Mouse (Mus musculus) embryo, embryonic 9.5 days (tissue): ENCODE measurements at regions not wholly inside any gene's neighbourhood (a gene's known extent, or its start where the extent isn't known, plus 50 kb on each side); places are given as distances from the start of the nearest gene placed in this dataset.

Experiments used
- DNase-seq: peaks from one replicate; pipeline ENCODE4 v3.0.0-alpha.2; 2017; ENCODE audit errors: extremely low spot score

DNA sequence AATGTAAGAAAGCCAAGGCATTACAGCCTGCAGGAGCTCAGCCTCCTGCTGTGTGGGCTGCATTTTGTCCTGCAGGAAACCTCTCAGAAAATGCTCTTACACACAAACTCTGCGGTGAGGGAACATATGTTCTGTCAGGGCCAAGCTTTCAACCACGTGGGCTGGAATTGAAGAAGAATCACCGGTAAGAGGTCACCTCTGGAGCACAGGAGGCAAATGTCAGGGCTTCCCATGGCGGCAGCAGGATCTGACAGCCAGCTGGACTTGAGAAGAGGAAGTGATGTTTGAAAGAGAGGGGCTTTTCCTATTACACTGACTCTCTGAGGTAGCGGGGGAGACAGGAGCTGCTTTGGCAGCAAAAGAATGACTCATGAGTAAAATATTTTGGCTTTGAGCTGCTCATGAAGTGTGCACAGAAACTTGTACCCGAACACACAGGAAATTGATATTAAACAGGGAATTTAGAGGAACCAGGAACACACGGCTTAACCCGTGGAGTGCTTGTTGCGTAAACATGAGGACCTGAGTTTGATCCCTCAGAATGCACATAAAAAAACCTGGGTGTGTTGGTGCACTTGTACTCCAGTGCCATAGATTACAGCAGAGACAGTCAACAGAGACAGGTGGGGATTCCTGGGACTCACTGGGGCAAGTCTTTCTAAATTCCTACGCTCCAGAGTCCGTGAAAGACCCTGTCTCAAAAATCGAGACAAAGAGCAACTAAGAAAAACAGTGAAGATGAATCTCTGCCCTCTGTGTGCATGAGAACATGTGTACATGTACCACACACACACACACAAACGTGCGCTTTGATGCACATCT lies 848.1 kb upstream of the A1bg start:
- peak; percentile 23 for DNase-seq

DNA sequence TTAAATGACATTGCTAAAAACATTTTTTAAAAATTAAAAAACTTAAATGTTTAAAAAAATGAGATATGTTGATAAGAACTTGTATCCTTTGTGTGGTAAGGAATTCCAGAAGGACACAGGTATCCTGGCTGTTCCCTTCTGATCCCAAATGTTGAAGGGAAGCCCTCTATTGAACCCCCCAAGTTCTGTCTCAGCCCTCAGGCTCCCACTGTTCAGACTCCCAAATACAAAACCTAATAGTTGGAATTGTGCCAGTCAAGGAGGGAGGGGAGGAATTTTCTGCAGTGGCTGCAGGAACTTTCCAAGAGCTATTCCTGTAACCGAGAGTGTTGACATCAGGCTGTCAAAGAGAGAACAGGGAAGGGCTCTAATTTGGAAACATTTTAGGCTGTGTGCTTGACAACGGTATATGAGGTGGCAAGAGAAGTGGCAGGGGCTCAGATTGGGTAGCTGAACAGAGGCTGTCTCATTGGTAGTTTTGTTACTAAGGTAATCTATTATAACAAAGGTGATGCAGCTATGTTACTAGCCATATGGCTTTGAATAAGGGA lies 843.8 kb upstream of the A1bg start:
- DNase-seq, result no peak

DNA sequence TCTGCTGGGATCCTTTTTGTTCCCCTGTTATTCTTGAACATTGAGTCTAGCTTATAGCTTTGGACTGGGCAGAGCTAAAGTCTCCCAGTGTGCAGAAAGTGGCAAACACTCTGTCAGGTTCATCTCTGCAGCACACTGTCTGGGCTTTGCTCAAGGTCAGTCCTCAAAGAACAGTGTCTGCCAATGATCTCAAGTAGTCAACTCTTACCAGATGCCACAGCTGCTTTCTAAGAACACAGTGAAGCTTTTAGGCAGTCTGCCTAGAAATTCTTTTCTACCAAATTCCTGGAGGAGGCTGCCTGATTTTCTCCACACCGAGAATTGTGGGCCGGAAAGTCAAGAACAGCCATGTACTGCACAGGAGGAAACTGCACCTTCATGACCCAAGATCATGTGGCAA lies 831.0 kb upstream of the A1bg start:
- DNase-seq, result no peak

DNA sequence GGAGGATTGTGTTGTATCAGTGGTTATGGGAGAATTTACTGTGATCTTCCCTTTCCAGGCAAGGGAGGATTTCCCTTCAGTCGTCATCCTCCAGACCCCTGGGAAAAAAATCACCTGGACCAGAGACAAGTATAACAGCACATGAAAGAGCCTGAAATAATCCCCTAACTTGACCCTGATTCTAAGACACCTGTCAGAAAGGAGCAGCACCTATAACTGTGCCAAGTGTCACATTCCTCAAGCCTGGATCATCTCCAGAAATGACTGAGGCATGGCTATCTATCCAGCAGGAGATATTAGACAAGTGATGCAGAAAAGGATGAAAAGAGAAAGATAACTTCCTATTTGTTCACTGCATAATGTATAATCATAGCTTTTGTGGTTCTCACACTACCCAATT lies 800.9 kb upstream of the A1bg start:
- DNase-seq, result no peak

DNA sequence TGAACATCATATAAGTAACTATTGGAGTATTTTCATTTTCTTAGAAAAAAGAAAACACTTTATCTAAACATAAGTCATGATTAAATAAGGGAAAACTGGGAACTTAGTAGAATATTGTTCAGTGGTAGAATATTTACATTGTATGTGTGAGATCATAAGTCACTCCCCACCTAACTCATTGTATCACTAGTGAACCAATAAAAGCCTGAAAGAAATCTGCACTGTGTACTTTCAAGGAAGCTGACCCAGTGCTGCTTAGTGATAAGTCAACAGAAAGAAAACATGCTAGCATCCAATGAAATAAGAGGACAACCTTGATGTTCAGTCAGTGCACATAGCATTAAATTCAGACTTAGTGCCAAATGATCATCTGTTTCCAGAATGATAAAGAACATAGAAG lies 795.7 kb upstream of the A1bg start:
- no peak for DNase-seq

DNA sequence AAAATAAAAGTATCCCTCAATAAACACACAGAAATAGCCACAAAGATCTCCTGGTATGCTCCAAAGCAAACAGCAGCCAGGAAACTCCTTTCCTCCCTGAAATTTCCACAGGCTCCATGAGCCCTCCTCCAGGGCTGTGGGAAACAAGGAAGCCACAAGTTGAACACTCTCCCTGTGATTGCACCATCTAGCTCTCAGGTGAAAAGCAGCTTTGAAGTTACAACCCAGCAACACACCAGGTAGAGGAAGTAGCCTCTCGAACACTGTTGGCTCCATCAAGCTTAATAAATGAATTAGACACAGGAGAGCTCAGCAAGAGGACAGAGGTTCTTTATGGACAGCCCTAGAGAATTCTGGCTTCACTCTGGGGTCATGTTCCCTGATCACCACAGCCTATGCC lies 794.4 kb upstream of the A1bg start:
- DNase-seq, result no peak

DNA sequence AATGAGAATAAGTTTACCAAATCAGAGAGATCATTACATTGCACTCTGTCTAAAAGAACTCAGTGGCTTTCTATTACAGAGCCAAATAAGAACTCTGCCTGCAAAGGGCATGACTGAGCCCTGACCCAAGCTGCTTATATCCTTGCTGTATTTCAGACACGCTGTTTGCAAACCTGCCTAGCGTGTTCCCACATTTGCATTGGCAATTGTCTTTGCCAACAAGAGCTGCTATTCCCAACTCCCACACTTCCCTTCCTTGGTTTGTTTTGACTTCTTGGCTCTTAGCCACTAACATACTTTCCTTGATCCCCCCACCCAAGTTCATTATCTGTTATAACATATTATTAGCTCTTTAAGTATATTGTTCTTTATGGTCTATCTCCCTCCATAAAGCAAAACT lies 791.1 kb upstream of the A1bg start:
- no peak for DNase-seq

DNA sequence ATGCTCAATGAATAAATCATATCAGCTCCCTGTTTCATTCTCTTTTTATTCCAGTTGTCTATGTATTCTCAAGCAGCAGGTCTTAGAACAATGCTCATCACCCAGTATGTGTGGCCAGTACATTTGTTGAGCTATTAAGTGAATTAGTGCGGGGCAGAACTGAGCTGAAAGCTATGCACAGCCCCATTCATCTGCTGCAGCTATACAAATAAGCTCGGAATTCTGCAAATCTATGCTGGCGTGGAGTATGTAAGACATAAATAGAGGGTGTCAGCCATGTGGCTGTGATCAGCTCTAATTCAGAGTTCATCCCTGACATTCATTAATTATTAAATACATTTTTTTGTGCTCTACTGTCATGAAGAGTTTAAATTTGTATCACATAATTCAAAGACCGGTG lies 786.1 kb upstream of the A1bg start:
- no peak for DNase-seq

DNA sequence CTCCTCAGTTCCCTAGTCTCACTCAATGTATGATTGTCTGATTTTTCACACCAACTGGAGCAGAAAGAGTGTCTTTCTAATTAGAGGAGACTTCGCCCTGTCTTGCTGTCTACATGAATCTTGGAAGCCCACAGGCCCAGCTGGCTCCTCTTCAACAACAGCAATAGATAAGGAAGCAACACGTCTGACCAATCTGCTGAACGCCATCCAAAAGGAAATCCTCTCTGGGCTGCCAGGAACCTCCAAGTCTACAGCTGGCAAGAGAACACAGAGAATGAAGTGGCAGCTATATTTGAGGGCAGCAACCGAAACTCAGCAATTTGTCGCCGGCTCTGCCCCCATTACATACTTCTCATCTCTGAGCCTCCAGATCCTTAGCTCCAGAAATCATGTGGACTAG lies 785.1 kb upstream of the A1bg start:
- DNase-seq, result no peak

DNA sequence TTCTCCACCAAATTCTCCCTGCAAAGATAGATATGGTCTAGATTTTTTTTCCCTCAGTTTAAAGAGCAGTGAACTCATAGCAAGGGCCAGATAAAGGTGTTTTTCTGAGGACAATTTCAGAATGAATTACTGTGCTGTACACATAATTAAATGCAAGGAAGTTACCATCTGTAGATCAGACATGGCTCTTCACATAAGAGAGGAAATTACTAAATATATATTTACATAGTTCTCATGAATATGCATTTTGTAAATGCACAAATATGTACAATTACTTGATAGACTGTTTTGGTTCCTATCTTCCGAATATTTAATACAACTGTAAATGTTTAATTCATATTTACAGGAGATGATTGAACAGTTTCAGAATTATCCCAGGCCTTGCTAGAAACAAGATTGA lies 769.9 kb upstream of the A1bg start:
- no peak for DNase-seq

DNA sequence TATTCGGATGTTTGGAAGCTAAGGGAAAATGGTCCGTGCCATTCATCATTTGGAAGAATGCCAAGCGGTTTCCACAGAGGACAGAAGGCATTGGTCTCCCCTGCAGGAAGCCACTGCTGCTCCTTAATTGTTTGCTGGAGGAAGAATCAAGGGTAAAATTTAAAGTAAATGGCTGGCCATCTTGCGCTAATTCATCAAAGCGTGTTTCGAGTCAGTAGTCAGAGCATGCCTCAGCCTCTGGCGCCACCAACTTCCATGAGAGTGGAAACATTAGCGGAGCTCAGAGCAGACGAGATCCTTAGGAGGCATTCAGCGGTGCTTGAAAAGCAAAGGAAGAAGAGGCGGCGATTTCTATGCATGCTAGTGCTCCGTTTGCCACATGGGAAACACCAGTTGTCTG lies 767.6 kb upstream of the A1bg start:
- no peak for DNase-seq

DNA sequence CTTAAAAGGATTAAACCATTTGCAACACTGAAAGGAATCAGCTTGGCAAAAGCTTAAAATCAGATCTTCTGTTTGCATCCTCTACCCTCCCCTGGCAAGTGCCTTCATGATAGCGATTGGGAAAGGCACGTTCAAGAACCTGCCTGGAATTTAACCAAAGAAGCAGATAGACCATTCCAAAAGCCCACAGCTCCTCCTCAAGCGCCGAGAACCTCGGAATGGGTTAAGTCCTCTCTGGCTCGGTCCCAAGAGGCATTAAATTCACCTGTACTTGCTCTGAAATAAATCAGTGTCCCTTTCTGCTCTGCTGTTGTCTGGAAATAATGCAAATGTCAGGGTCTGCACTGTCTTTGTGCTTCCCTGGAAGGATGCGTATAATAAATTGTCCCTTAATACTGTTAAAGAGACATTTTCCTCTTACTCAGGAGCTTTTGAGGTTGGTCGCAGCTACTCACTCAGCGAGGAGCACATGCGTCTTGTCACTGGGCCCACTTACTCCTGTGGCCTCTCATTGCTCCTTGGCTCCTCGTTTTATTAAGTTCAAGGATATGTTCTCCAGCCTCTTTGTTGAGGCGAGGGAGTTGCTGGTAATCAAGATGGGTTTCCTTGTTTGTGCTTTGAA lies 767.1 kb upstream of the A1bg start:
- no peak for DNase-seq

DNA sequence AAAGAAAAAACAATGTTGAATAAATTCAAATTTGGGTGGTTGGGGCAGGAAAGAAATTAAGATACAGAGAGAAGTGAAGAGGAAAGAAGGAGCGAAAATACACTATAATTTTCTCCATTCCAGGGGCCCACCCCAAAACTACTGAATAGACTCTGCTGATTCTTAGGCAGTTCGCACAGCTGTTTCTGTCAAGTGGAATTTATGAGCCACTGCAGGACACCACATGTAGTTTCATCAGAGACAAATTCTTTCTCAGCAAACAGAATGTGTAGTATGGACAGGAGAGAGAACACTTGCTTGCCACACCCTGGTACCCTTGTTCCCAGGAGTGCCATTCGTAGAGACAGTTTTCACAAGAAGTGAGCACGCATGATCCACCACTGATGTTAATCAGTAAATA lies 760.2 kb upstream of the A1bg start:
- no peak for DNase-seq

DNA sequence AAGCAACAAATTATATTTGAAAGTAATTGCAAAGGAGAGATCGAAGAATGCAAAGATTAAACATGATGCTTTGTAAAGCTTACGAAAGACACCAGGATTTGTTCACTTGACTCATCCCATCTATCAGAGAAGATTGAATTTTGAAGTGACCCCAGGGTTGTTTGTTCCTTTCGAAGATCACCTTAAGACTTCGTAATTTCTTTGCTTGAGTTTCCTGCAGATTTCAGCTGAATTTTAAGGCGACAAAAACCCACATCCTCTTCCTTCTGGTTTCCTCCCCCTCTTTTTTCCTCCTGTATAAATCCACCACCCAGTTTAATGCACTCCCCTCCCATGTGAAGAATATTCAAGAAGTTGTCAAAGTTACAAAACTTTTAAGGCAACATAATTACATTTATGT lies 747.7 kb upstream of the A1bg start:
- DNase-seq, result no peak

DNA sequence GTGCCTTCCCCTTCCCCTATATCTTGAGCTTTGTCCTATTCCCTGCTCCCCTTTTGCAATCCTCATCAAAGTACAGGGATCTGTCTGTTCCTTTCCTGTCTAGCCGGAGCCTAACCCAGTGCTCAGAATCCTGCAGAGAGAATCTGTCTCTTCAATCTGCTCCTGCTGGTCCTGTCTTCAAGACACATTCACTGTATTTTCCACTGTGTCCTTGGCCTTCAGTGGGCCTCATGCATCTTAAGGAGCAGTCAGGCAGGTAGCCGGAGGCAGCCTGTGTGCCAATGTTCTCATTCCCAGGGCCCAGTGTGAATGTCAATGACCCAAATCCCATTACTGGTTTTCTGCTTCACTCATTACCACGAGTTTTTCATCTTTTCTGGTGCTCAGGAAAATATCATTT lies 737.8 kb upstream of the A1bg start:
- no peak for DNase-seq

DNA sequence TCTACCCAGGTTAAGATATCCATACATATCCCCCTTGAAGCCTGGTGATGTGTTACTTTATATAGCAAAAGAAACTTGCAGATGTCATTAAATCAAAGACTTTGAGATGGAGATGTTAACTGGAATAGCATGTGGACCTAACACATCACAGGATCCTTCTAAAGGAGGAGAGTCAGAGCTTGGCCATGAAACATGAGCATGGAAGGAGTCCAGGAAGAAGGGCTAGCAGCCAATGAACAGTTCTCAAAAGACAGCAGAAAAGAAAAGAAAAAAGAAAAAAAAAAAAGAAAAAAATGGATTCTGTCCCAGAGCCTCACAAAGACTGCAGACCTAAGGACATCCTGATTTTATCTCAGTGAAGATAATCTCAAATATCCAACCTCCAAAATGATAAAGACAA lies 734.1 kb upstream of the A1bg start:
- no peak for DNase-seq

DNA sequence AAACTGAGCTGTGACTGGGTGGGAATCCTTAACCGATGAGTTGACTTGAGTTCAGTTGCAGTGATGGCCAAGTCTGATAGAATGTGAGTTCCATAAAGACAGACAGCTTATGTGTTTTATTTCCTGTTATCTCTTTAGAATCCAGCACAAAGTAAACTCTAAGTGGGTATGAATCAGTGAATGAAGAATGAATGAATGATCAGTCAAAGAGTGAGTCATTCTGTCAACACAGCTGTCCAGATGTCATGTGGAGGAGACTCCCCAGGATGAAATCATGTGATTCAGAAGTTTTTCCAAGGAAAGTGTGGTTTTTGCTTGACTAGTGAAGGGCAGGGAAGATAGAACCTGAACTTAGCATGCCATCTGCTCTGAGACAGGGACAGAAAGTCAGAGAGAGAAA lies 732.0 kb upstream of the A1bg start:
- no peak for DNase-seq

DNA sequence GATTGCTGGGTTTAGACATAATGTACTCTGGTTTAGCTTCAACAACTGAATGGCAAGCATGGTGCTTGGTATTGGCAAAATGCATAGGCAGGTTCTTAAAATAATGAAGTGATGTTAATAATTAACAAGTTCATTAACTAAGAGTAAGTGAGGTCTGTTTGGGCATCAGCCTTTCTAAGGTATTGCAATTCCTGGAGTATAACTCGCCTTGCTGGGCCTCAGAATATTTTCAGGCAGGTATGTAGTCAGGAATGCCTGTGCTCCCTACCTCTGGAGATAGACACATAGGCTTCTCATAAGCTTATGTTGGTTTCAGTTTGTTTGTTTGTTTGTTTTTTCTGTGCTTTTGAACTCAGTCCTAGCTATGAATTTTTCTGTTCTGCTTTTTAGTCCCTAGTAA lies 731.0 kb upstream of the A1bg start:
- no peak for DNase-seq

DNA sequence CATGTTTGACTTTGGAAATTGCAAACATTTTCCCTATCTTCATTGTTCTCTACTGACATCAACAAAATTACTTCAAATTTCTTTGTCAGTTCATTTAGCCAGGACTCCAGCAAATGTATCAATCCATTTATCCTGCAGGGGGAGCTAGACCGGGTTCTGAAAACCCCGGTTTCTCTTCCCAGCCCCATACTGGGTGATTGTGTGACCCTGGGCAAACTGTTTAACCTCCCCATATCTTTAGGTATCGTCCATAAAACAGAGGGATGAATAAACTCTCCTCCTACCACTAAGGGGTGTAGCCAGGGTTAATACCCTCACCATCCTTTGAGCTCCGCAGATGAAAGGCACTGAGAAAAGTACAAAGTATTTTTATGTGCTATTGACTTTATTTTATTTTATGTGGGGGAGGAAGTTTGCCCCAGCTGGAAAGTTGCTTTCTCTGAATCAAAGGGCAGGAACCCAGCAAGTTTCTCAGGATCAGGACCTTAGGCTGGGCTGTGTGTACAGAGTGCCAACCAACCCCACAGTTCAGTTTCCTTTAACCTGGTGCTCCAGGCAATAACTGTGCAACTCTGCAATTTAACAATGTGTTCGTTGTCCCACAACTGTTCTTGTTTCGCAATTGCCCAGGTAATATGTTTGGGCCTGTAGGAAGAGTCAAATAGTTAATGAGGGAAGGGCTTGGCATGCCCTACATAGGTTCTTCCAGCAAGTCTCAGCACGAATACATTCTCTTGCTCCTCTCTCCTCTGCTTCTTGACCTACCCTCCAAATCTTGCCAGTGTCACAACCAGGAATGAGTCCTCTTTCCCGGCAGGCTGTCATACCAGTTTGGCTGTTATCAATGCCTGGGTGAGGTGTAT lies 696.1 kb upstream of the A1bg start:
- no peak for DNase-seq

DNA sequence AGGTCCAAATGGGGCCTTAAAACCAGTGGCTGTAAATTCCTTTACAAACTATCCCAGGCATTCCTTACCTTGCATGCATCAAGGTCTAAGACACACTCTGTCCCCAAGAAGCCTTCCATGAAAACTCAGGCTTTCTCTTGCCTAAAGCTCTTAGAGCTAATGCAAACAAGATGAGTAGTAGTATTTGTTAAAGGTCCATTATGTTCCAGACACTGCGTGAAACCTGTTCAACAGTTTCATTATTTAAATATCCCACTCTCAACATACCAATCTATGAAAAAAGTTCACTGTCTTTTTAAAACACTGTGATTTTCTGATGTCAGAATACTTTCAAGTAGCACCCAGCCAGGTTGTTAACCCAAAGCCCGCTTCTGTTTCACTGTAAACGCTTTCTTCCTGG lies 687.9 kb upstream of the A1bg start:
- no peak for DNase-seq

DNA sequence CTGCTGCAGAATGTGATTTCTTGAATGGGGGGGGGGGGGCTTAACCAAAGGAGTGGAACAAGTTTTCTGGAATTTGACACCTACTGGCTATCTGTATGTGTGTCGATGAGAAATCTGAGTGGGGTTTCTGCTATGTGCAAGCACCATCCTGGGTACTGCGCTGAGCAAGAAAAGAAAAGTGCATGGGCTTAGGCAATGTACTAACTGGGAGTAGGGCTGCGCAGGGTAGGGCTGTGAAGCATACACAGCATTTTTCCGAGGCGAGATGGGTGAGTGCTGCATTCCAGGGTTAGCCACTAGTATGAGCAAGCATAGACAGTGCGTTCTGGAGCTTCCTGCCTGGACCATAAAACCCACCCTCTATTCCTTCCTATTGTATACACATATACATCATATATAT lies 686.8 kb upstream of the A1bg start:
- no peak for DNase-seq

DNA sequence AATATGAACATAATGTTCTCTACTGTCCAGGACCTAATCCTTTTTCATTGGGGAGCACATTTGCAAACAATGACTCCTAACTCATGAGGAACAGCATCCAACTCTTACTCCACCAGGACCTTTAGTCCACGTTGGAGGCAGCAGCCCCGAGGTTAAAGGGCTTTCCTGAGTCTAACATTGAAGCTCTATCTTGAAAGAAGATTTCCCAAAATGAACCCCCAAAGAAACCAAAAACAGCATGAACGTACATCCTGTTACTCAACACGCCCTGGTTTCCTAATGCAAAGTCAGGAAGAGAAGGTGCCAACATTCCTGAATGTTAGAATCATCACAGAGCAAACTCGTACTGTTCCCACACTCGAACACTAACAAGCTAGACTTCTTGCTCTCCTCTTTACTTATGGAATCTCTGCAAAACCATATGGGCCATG lies 685.5 kb upstream of the A1bg start:
- no peak for DNase-seq

DNA sequence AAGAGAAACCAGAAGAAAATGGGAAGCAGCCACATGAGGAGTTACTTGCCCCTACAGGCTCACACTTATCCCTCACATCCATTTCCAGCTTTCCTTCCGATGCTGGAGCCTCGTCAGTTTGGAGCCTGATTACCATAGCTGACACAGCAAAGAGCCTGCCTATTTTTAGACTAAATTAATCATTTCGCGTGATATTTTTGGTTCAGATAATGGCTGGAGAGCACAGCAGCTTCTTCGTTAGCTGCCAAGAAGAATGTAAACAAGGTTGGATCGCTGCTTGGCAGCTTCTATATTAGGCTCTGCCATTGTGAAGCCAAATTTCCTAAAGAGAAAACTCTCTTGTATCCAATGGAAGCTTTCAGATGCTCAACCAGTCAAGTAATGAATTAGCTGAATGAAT lies 676.9 kb upstream of the A1bg start:
- DNase-seq, result no peak
